Mouse (Mus musculus): ENCODE data around the gene Pin1. TPM values are rescaled to one million over a fixed set of nuclear protein-coding genes. Genes with fewer than 3 reads are reported as not detected.
A peak's percentile ranks its signal among the peaks of the same experiment; 100 is the strongest.

Pin1 gene
- polyA plus RNA-seq, 1 experiment from 2014 or later: 65.0 TPM

DNA sequence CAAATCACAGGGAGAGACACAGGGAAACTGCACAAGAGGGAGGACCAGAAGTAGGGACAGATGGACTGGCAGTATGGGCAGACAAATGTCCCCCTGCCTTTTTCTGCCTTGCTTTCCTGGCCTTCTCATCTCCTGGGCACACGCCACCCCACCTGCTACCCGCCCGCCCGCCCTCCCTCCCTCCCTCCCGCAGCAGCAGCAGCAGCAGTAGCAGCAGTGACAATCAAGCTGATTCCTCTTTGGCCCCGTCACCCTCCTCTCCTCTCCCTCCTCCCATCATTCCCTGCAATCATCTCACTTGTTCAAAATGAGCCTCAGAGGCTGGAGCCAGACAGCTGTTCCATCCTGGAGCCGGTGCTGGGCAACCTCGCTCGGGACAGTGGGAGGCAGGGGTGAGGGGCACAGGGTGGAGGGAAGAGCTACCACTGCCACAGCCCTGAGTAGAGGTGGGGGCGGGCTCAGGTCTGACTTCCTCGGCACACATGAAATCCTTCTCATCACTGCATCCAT, 61.6 kb downstream of the Pin1 start:
- Histone ChIP-seq H3K4me3 (no peak overlapping the region), H3K27ac (peak overlapping the region; percentile 68), H3K9me3 (no peaks in the 10 kb centered on the region), H3K4me1 (peaks cover 13% of the 10 kb centered on the region), H3K27me3 (replicated peaks) (no peaks in the 10 kb centered on the region), H3K9ac (0 out of 2 replicates have a peak overlapping the region, but pooled peaks have one; percentile 7), H3K36me3 (replicated peaks) (no peaks in the 10 kb centered on the region), H3K4me2 (0 out of 2 replicates have a peak overlapping the region, but pooled peaks have one; percentile 5)
- ATAC-seq (replicated peaks): peak; percentile 59
- 27% methylated on average over 5 of the region's 11 CpGs for WGBS

DNA sequence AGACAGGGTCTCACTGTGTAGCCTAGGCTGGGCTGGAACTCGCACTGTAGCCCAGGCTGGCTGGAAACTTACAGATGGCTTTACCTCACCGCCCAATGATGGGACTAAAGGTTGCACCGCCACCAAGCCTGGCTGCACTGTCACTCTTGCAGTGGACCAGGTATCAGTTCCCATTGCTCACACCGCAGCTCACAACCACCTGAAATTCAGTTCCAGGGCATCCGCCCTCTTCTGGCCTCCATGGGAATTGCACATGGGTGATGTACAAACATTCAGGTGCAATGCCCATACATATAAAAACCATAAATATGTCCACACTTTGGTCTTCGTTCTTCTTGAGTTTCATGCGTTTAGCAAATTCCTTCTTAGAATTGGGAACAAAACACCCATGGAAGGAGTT, 63.4 kb downstream of the Pin1 start:
- Histone ChIP-seq H3K4me1 (peaks cover 13% of the 10 kb centered on the region), H3K9ac (no peak overlapping the region), H3K36me3 (replicated peaks) (no peaks in the 10 kb centered on the region; the same call in 1 of the 2 replicates), H3K27me3 (replicated peaks) (no peaks in the 10 kb centered on the region), H3K4me3 (no peak overlapping the region), H3K9me3 (no peaks in the 10 kb centered on the region), H3K4me2 (no peak overlapping the region), H3K27ac (no peak overlapping the region)
- 78% methylated on average over 7 of the region's 7 CpGs for WGBS
- ATAC-seq (replicated peaks): no peak

Other genes with a start within 250 kb of the Pin1 start
- 13.9 and 15.8 TPM in 2 replicates for gene Zfp26, start 191.9 kb upstream of the Pin1 start, polyA plus RNA-seq (2015; fragmentation: Nextera tagmentation; extraction: Ambion mirVana)
- gene Zfp426, start 159.3 kb upstream of the Pin1 start, polyA plus RNA-seq (2015; fragmentation: Nextera tagmentation; extraction: Ambion mirVana): 30.7 and 31.0 TPM in 2 replicates
- gene Zfp266, start 130.7 kb upstream of the Pin1 start, polyA plus RNA-seq (2015; fragmentation: Nextera tagmentation; extraction: Ambion mirVana): 117 and 124 TPM in 2 replicates
- gene Zfp846, start 70.8 kb upstream of the Pin1 start, polyA plus RNA-seq (2015; fragmentation: Nextera tagmentation; extraction: Ambion mirVana): 49.1 and 60.5 TPM in 2 replicates
- gene Ubl5, start 9.2 kb upstream of the Pin1 start, polyA plus RNA-seq (2015; fragmentation: Nextera tagmentation; extraction: Ambion mirVana): 411 and 447 TPM in 2 replicates
- gene Fbxl12, start 7.3 kb upstream of the Pin1 start, polyA plus RNA-seq (2015; fragmentation: Nextera tagmentation; extraction: Ambion mirVana): 16.0 and 17.8 TPM in 2 replicates
- gene Olfm2, start 94.3 kb downstream of the Pin1 start, polyA plus RNA-seq (2015; fragmentation: Nextera tagmentation; extraction: Ambion mirVana): 209 and 213 TPM in 2 replicates
- 0.85 and 0.98 TPM in 2 replicates for gene Col5a3, start 163.0 kb downstream of the Pin1 start, polyA plus RNA-seq (2015; fragmentation: Nextera tagmentation; extraction: Ambion mirVana)
- gene Rdh8, start 166.4 kb downstream of the Pin1 start, polyA plus RNA-seq (2015; fragmentation: Nextera tagmentation; extraction: Ambion mirVana): not detected in 2 replicates
- gene A230050P20Rik, start 216.5 kb downstream of the Pin1 start, polyA plus RNA-seq (2015; fragmentation: Nextera tagmentation; extraction: Ambion mirVana): 6.8 and 7.3 TPM in 2 replicates
- gene Angptl6, start 227.6 kb downstream of the Pin1 start, polyA plus RNA-seq (2015; fragmentation: Nextera tagmentation; extraction: Ambion mirVana): 15.3 and 16.8 TPM in 2 replicates
- 49.1 and 50.5 TPM in 2 replicates for gene Ppan, start 236.1 kb downstream of the Pin1 start, polyA plus RNA-seq (2015; fragmentation: Nextera tagmentation; extraction: Ambion mirVana)
- 245 and 249 TPM in 2 replicates for gene Eif3g, start 246.5 kb downstream of the Pin1 start, polyA plus RNA-seq (2015; fragmentation: Nextera tagmentation; extraction: Ambion mirVana)

Data from midbrain, embryonic 15.5 days (tissue).